Mouse (Mus musculus) layer of hippocampus, postnatal 25 days (tissue): ENCODE measurements around the gene D5Ertd577e. TPM values are rescaled to one million over a fixed set of nuclear protein-coding genes. Genes with fewer than 3 reads are reported as not detected.
"Not testable (repeated sequence)": the region's sequence is repeated elsewhere in the genome, so short reads cannot be mapped to it uniquely, and the experiment has no call there.

Source experiments
- DNase-seq, 2 experiments: peaks; one replicate each; pipeline ENCODE4 v3.0.0; 2022; ENCODE audit warnings: mixed read lengths in 2 of 2, low spot score in 1 of 2; ENCODE audit errors: extremely low spot score in 1 of 2
- total RNA-seq, 2 experiments: library from RNA; stranded (reverse); gene quantifications; 2 replicates each; pipeline ENCODE4 v1.2.3; 2021

Gene D5Ertd577e
- total RNA-seq = not detected

DNA sequence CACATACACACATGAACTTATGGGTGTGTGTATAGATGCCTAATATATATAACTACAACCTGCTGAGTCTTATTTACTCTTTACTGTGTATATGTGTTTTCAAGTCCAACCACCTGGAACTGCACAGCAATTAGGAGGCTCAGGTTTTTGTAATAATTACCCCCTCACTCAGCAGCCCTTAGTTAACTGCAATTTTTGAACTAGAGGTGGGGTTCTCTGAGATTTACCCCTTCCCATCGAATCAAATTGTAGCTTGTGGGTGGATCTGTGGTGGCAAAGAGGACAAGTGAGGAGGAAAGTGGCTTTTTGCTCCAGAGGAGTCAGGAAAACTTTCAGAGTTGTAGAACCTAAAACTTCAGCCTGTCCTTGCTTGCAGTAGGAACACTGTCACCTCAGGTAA, at the start of gene D5Ertd577e:
Gene D5Ertd577e (plus strand): TSS at position 301 of the 400 bp plus-strand sequence.
- DNase-seq = not testable (repeated sequence)

DNA sequence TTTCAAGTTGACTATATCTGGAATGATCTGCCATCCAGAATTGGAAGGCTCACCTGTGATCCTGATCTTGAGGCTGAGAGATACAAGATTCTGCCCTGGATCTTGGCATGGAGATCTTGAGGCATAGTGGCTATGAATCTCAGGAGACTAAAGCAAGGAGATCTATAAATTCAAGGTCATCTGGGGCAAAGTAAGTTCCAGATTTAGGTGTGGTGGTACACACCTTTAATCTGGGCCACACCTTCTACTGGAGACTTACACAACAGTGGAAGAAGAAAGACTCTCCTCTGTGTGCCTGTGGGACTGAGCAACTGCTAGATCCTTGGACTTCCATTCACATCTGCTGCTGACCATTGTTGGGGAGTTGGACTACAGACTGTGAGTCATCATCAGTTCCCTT, 53.9 kb downstream of the D5Ertd577e start, which contains the start of gene Gm3286:
Gene Gm3286 (plus strand): TSS at position 301 of the 400 bp plus-strand sequence.
- DNase-seq = not testable (repeated sequence)

Other genes with a start within 250 kb of the D5Ertd577e start
- not detected for gene Gm10424, start 184.0 kb upstream of the D5Ertd577e start, total RNA-seq
- gene Gm3259, start 150.9 kb upstream of the D5Ertd577e start, total RNA-seq = not detected
- gene Gm3286, start 54.0 kb downstream of the D5Ertd577e start, total RNA-seq = not detected
- not detected for gene Gm7971, start 138.1 kb downstream of the D5Ertd577e start, total RNA-seq